Mouse (Mus musculus) adrenal gland, adult 18-20 months (tissue): ENCODE results near the gene Rxfp2. TPM values are rescaled to one million over a fixed set of nuclear protein-coding genes. Genes with fewer than 3 reads are reported as not detected.

Source experiments
- DNase-seq, 2 experiments: peaks; one replicate each; pipeline ENCODE4 v3.0.0; 2021 to 2022; ENCODE audit warnings: low spot score in 2 of 2
- long read RNA-seq, 2 experiments: library from polyadenylated mRNA; stranded (forward); transcript quantifications; one replicate each; pipeline ENCODE4 v2.0.0; 2021
- total RNA-seq, 2 experiments: library from RNA; stranded (reverse); gene quantifications; 1 replicate in 1 of 2; 2 replicates in 1 of 2; pipeline ENCODE4 v1.2.3; 2021

The Rxfp2 gene
- total RNA-seq: not detected
- long read RNA-seq, experiment 1: 0 reads
- long read RNA-seq, experiment 2: 0 reads

GRCm38 (mm10) chr5:150018656-150019055 lies at the start of gene Rxfp2:
Gene Rxfp2, plus strand, starts transcription at chr5:150018675.
- no peak for DNase-seq

- DNase-seq: no peak
Measured at GRCm38 (mm10) chr5:149970261-149970660, 48.2 kb upstream of the Rxfp2 start.

- DNase-seq: no peak
Measured at GRCm38 (mm10) chr5:149977027-149977426, 41.4 kb upstream of the Rxfp2 start.

- no peak for DNase-seq
Measured at GRCm38 (mm10) chr5:149983621-149984020, 34.9 kb upstream of the Rxfp2 start.

- no peak for DNase-seq
Measured at GRCm38 (mm10) chr5:149994578-149994977, 23.9 kb upstream of the Rxfp2 start.

- no peak for DNase-seq
Measured at GRCm38 (mm10) chr5:149996614-149997013, 21.9 kb upstream of the Rxfp2 start.

GRCm38 (mm10) chr5:149997321-149998034 lies 21.0 kb upstream of the Rxfp2 start:
- no peak for DNase-seq

- DNase-seq: no peak
Measured at GRCm38 (mm10) chr5:149998311-149998710, 20.2 kb upstream of the Rxfp2 start.

GRCm38 (mm10) chr5:150005355-150005754 lies 13.1 kb upstream of the Rxfp2 start:
- DNase-seq: no peak

GRCm38 (mm10) chr5:150016861-150017260 lies 1.6 kb upstream of the Rxfp2 start:
- no peak for DNase-seq

GRCm38 (mm10) chr5:150017672-150018071 lies 803 bp upstream of the Rxfp2 start:
- no peak for DNase-seq

- peak; percentile 71 to 79 for DNase-seq
Measured at GRCm38 (mm10) chr5:150020851-150021250, 2.4 kb downstream of the Rxfp2 start.

GRCm38 (mm10) chr5:150021805-150022204 lies 3.3 kb downstream of the Rxfp2 start:
- no peak for DNase-seq

GRCm38 (mm10) chr5:150022556-150022955 lies 4.1 kb downstream of the Rxfp2 start:
- no peak for DNase-seq

GRCm38 (mm10) chr5:150023476-150023875 lies 5.0 kb downstream of the Rxfp2 start:
- no peak for DNase-seq

- no peak for DNase-seq
Measured at GRCm38 (mm10) chr5:150024188-150024587, 5.7 kb downstream of the Rxfp2 start.

- no peak for DNase-seq
Measured at GRCm38 (mm10) chr5:150024901-150025300, 6.4 kb downstream of the Rxfp2 start.

GRCm38 (mm10) chr5:150025326-150025725 lies 6.9 kb downstream of the Rxfp2 start:
- no peak for DNase-seq

GRCm38 (mm10) chr5:150026509-150027087 lies 8.1 kb downstream of the Rxfp2 start:
- no peak for DNase-seq

- DNase-seq: no peak
Measured at GRCm38 (mm10) chr5:150031201-150031600, 12.7 kb downstream of the Rxfp2 start.

GRCm38 (mm10) chr5:150031634-150032033 lies 13.2 kb downstream of the Rxfp2 start:
- no peak for DNase-seq

- no peak for DNase-seq
Measured at GRCm38 (mm10) chr5:150032075-150032492, 13.6 kb downstream of the Rxfp2 start.

GRCm38 (mm10) chr5:150036286-150036685 lies 17.8 kb downstream of the Rxfp2 start:
- DNase-seq: no peak
